Mouse (Mus musculus) ES-E14 (cell line): ENCODE results near the gene Ache. TPM values are rescaled to one million over a fixed set of nuclear protein-coding genes. Genes with fewer than 3 reads are reported as not detected.

ENCODE experiments used
- DNase-seq: peaks from one replicate; pipeline ENCODE4 v3.0.0-alpha.2; 2013; ENCODE audit warnings: low read depth, low spot score
- H3K27ac ChIP-seq: 2 replicates; pipeline ENCODE4 v1.5.1; 2012; ENCODE audit warnings: low read depth, mild to moderate bottlenecking, low read length, moderate library complexity, mixed read lengths; ENCODE audit not compliant: poor library complexity, insufficient read depth, severe bottlenecking
- H3K36me3 ChIP-seq: 2 replicates; pipeline ENCODE4 v1.6.1; 2012; ENCODE audit warnings: mild to moderate bottlenecking, low read length, moderate library complexity, mixed read lengths; ENCODE audit not compliant: control insufficient read depth, poor library complexity, insufficient read depth, severe bottlenecking
- H3K4me1 ChIP-seq, 2 experiments: fragments of 150-350 bp in 1 of 2; sonication (generic) in 1 of 2; 2 replicates each; pipeline ENCODE4 v1.6.1; 2012; ENCODE audit warnings: low read length in 2 of 2, mild to moderate bottlenecking in 1 of 2, mixed read lengths in 1 of 2; ENCODE audit not compliant: control insufficient read depth in 2 of 2, insufficient read depth in 2 of 2, poor library complexity in 1 of 2
- H3K4me3 ChIP-seq, 2 experiments: fragments of 150-350 bp in 1 of 2; sonication (generic) in 1 of 2; 2 replicates each; pipeline ENCODE4 v1.5.1; 2012; ENCODE audit warnings: low read length in 2 of 2, low read depth in 1 of 2, mild to moderate bottlenecking in 1 of 2, mixed read lengths in 1 of 2; ENCODE audit not compliant: insufficient read depth in 1 of 2, poor library complexity in 1 of 2, severe bottlenecking in 1 of 2
- H3K9ac ChIP-seq: 2 replicates; pipeline ENCODE4 v1.6.1; 2012; ENCODE audit warnings: low read depth, mild to moderate bottlenecking, low read length, mixed read lengths; ENCODE audit not compliant: poor library complexity, insufficient read depth, severe bottlenecking
- H3K9me3 ChIP-seq: fragments of 150-350 bp; sonication (generic); 2 replicates; pipeline ENCODE4 v1.6.1; 2012; ENCODE audit warnings: low read depth, mild to moderate bottlenecking, low read length; ENCODE audit not compliant: control insufficient read depth, insufficient read depth
- CHD2 ChIP-seq: IDR thresholded peaks from 2 replicates; pipeline ENCODE4 v1.6.1; 2014; ENCODE audit warnings: mild to moderate bottlenecking, low read depth, low read length, inconsistent platforms
- HCFC1 ChIP-seq: IDR thresholded peaks from 2 replicates; pipeline ENCODE4 v1.6.1; 2012; ENCODE audit warnings: low read length, inconsistent platforms, borderline replicate concordance; ENCODE audit not compliant: insufficient read depth
- MAFK ChIP-seq: IDR thresholded peaks from 2 replicates; pipeline ENCODE4 v1.6.1; 2014; ENCODE audit warnings: mild to moderate bottlenecking, low read depth, low read length, inconsistent platforms; ENCODE audit not compliant: insufficient read depth
- ZC3H11A ChIP-seq: IDR thresholded peaks from 2 replicates; pipeline ENCODE4 v1.6.1; 2012; ENCODE audit warnings: low read depth, mild to moderate bottlenecking, inconsistent platforms, low read length, borderline replicate concordance
- ZNF384 ChIP-seq: IDR thresholded peaks from 2 replicates; pipeline ENCODE4 v1.6.1; 2012; ENCODE audit warnings: low read depth, low read length, inconsistent platforms
- in situ Hi-C, 2 experiments: fragments of 600-800 bp; cut with MboI; formaldehyde crosslinking; loops; one replicate each; pipeline ENCODE4 v1.15.1; 2025; ENCODE audit warnings: low sequenced_read_pairs in 2 of 2, inconsistent platforms in 1 of 2; ENCODE audit not compliant: unreplicated experiment in 2 of 2
- total RNA-seq: library from RNA; depleted of rRNA; stranded (reverse); fragments of 300-350 nt; gene quantifications from 2 replicates; pipeline ENCODE4 v1.2.3, GENCODE M21; 2012

Ache gene
- total RNA-seq, 1 experiment = 0.31 TPM

- Histone ChIP-seq H3K9me3 (no peaks in the 10 kb centered on the region), H3K9ac (peak overlapping the region; percentile 63; the same call in 1 of the 2 replicates)
Measured at GRCm38 (mm10) chr5:137305822-137306221, 18.5 kb downstream of the Ache start.

GRCm38 (mm10) chr5:137306439-137307005 lies 19.2 kb downstream of the Ache start:
- Histone ChIP-seq H3K9me3 (no peaks in the 10 kb centered on the region), H3K36me3 (peaks cover 47% of the 10 kb centered on the region), H3K9ac (peak overlapping the region; percentile 94), H3K4me3 (peak overlapping the region; percentile 60 to 84), H3K27ac (peak overlapping the region; percentile 96; the same call in 1 of the 2 replicates), H3K4me1 (peaks cover 6 to 13% of the 10 kb centered on the region in 2 experiments; a peak in 2 of 4 replicates)
- DNase-seq = no peak
- no peak for TF ChIP-seq MAFK
- no peak for TF ChIP-seq ZC3H11A
- TF ChIP-seq CHD2 = no peak
- no peak for TF ChIP-seq HCFC1
- no peak for TF ChIP-seq ZNF384
- in situ Hi-C loops = no loop called here

More at GRCm38 (mm10) chr5:137305822-137306221, 18.5 kb downstream of the Ache start:
- no peak for DNase-seq
- TF ChIP-seq MAFK (peak; percentile 90), HCFC1 (no peak)
- H3K36me3 ChIP-seq = peaks cover 51% of the 10 kb centered on the region
- H3K27ac ChIP-seq = peak overlapping the region; percentile 63
- H3K4me1 ChIP-seq = peaks cover 6 to 13% of the 10 kb centered on the region in 2 experiments; a peak in 2 of 4 replicates
- H3K4me3 ChIP-seq = peak overlapping the region; percentile 60 to 84
- in situ Hi-C loops = no loop called here

GRCm38 (mm10) chr5:137307071-137307912 lies 20.0 kb downstream of the Ache start, which contains the start of gene Srrt:
TSS of gene Srrt (minus strand) at chr5:137307674.
- Histone ChIP-seq H3K4me3 (peak within 1 kb of the TSS; percentile 60 to 84), H3K9me3 (no peaks in the 10 kb centered on the region), H3K4me1 (peaks cover 6 to 7% of the 10 kb centered on the region in 2 experiments; a peak in 2 of 4 replicates), H3K27ac (peak within 1 kb of the TSS; percentile 96), H3K9ac (peak within 1 kb of the TSS; percentile 94), H3K36me3 (peaks cover 43% of the 10 kb centered on the region)
- peak; percentile 93 for DNase-seq
- in situ Hi-C loops = no loop called here
- TF ChIP-seq HCFC1 (peak; percentile 23; the same call in 1 of the 2 replicates), CHD2 (peak; percentile 94), MAFK (no peak)

- TF ChIP-seq MAFK = no peak
- Histone ChIP-seq H3K27ac (peak overlapping the region; percentile 96; the same call in 1 of the 2 replicates), H3K4me1 (peaks cover 6 to 9% of the 10 kb centered on the region in 2 experiments; a peak in 2 of 4 replicates), H3K36me3 (peaks cover 35% of the 10 kb centered on the region), H3K9ac (peak overlapping the region; percentile 94; the same call in 1 of the 2 replicates), H3K4me3 (peak overlapping the region; percentile 60 to 84), H3K9me3 (no peaks in the 10 kb centered on the region)
- in situ Hi-C loops = no loop called here
- DNase-seq = no peak
Measured at GRCm38 (mm10) chr5:137308356-137308755, 21.0 kb downstream of the Ache start.
